In genomic region chr2:167968504-167968903, GRCm38 (mm10) we compare ENCODE assay signal across 26 mouse cellular contexts. TPM values are rescaled to one million over a fixed set of nuclear protein-coding genes. Genes with fewer than 3 reads are reported as not detected.
"Had no signal": no experiment of that assay in that cellular context is flagged by ENCODE, and none has a peak within 500 bp of the region (broad histone marks: within the 10 kb centered on the region; RNA-seq: fewer than 3 reads in every experiment).

No protein-coding gene starts in this region.

- H3K4me2 ChIP-seq: heart, embryonic 12.5 days; hindbrain, embryonic 12.5 days; hindbrain, embryonic 14.5 days; intestine, embryonic 15.5 days; limb, embryonic 13.5 days; limb, embryonic 15.5 days; liver, embryonic 12.5 days had no signal

- H3K27ac ChIP-seq: heart, embryonic 10.5 days; hindbrain, embryonic 10.5 days; hindbrain, embryonic 12.5 days; hindbrain, embryonic 14.5 days; intestine, embryonic 15.5 days; limb, embryonic 13.5 days; limb, embryonic 15.5 days; liver, embryonic 12.5 days had no signal

- ATAC-seq: forebrain, postnatal 0 days; hindbrain, embryonic 16.5 days; intestine, embryonic 15.5 days; intestine, postnatal 0 days; liver, embryonic 12.5 days had no signal

- H3K9me3 ChIP-seq: heart, embryonic 10.5 days; heart, embryonic 12.5 days; hindbrain, embryonic 10.5 days; hindbrain, embryonic 12.5 days; intestine, embryonic 15.5 days; limb, embryonic 13.5 days; limb, embryonic 15.5 days; liver, embryonic 12.5 days had no signal

- H3K4me3 ChIP-seq: heart, embryonic 10.5 days; heart, embryonic 12.5 days; hindbrain, embryonic 10.5 days; hindbrain, embryonic 12.5 days; intestine, embryonic 15.5 days; limb, embryonic 13.5 days; limb, embryonic 15.5 days; liver, embryonic 12.5 days had no signal

- H3K9ac ChIP-seq: forebrain, postnatal 0 days; heart, embryonic 12.5 days; hindbrain, embryonic 12.5 days; hindbrain, embryonic 14.5 days; intestine, embryonic 15.5 days; limb, embryonic 13.5 days; limb, embryonic 15.5 days; liver, embryonic 12.5 days had no signal

- DNase-seq: forebrain, postnatal 0 days; gastrocnemius, postnatal 10 days; gastrocnemius, postnatal 36 days; heart, adult 18-20 months; heart, postnatal 10 days; heart, postnatal 4 days; kidney, adult 18-20 months; kidney, adult 8-10 months; kidney, postnatal 10 days; kidney, postnatal 25 days; kidney, postnatal 4 days; layer of hippocampus, adult 9-11 months; layer of hippocampus, postnatal 36 days; left cerebral cortex, postnatal 4 days had no signal

- H3K4me1 ChIP-seq: hindbrain, embryonic 12.5 days; intestine, embryonic 15.5 days; limb, embryonic 13.5 days; limb, embryonic 15.5 days had no signal

- H3K27me3 ChIP-seq: heart, embryonic 12.5 days; hindbrain, embryonic 12.5 days; intestine, embryonic 15.5 days; limb, embryonic 13.5 days; limb, embryonic 15.5 days; liver, embryonic 12.5 days had no signal

RNA-seq across cellular contexts. Expression of gene Ripor3, which starts 41.9 kb away (rescaled TPM):
- total RNA-seq: granulocyte monocyte progenitor cell, adult 5-6 weeks had no signal
